Mouse (Mus musculus): ENCODE measurements around the gene Acvr2b. TPM values are rescaled to one million over a fixed set of nuclear protein-coding genes. Genes with fewer than 3 reads are reported as not detected.
A peak's percentile ranks its signal among the peaks of the same experiment; 100 is the strongest.

Acvr2b gene
- polyA plus RNA-seq, 1 experiment from 2014 or later = 7.0 TPM

DNA sequence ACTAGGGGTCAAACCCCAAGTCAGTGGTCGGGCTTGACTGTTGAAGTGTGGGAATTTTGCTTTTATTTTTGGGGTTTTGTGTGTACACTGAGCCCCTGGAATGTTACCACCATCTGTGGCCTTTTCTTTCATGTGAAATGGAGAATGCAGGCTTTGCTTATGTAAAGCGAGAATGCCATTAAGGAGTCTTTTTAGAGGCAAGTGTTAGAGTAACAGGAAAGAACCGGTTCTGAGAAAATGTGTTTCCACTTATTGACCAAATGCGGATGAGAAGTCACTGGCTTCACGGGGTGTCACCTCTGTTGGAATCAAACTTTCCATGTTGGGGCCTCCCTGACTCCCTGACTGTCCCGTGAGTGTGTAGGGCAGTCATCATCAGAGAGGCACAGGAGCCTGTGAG lies 26.4 kb upstream of the Acvr2b start:
- Histone ChIP-seq H3K9me3 (replicated peaks) (no peaks in the 10 kb centered on the region), H3K4me3 (no peak overlapping the region), H3K27ac (no peak overlapping the region), H3K27me3 (replicated peaks) (no peaks in the 10 kb centered on the region), H3K9ac (no peak overlapping the region), H3K4me2 (no peak overlapping the region), H3K36me3 (0 out of 2 replicates have a peak, but pooled peaks cover 3% of the 10 kb centered on the region), H3K4me1 (no peaks in the 10 kb centered on the region)
- WGBS (ENCODE audit: insufficient replicate concordance) = 69% methylated on average over 6 of the region's 6 CpGs
- no peak for ATAC-seq

- Histone ChIP-seq H3K27ac (no peak overlapping the region), H3K4me1 (no peaks in the 10 kb centered on the region), H3K9me3 (replicated peaks) (no peaks in the 10 kb centered on the region), H3K27me3 (replicated peaks) (no peaks in the 10 kb centered on the region), H3K4me3 (no peak overlapping the region), H3K4me2 (no peak overlapping the region), H3K9ac (no peak overlapping the region), H3K36me3 (0 out of 2 replicates have a peak, but pooled peaks cover 9% of the 10 kb centered on the region)
- 71% methylated on average over 4 of the region's 4 CpGs for WGBS (ENCODE audit: insufficient replicate concordance)
- no peak for ATAC-seq
Measured at GRCm38 (mm10) chr9:119378231-119378630, 23.7 kb upstream of the Acvr2b start.

DNA sequence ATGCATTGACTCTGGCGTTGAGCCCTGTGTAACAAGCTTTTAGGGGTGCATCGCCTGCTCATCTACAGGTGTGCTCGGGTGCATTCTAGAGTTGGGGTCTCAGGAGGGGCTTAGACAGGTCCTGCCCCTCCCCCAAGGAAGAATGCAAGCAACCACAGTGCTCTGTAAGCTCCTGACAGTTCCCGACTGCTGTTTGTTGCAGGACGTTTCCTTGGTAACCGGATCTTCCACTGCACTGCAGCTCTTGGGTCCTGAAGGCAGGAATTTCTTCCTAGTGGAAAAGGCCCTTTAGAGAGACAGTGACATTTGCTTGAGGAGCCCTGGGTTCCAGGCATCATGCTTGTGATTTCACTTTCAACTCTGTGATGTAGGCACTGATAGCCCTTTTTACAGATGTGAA lies 19.3 kb upstream of the Acvr2b start:
- Histone ChIP-seq H3K27ac (no peak overlapping the region), H3K4me2 (no peak overlapping the region), H3K9me3 (replicated peaks) (no peaks in the 10 kb centered on the region), H3K4me1 (no peaks in the 10 kb centered on the region), H3K27me3 (replicated peaks) (no peaks in the 10 kb centered on the region), H3K36me3 (peaks cover 18% of the 10 kb centered on the region), H3K4me3 (no peak overlapping the region), H3K9ac (no peak overlapping the region)
- no peak for ATAC-seq
- WGBS (ENCODE audit: insufficient replicate concordance) = 63% methylated on average over 6 of the region's 6 CpGs

GRCm38 (mm10) chr9:119388956-119389355 lies 13.0 kb upstream of the Acvr2b start:
- no peaks in the 10 kb centered on the region for H3K9me3 ChIP-seq (replicated peaks)
- H3K27ac ChIP-seq = no peak overlapping the region
- no peak overlapping the region for H3K4me3 ChIP-seq
- no peaks in the 10 kb centered on the region for H3K4me1 ChIP-seq
- no peak overlapping the region for H3K9ac ChIP-seq
- WGBS (ENCODE audit: insufficient replicate concordance) = 45% methylated on average over 5 of the region's 5 CpGs
- peaks cover 9% of the 10 kb centered on the region for H3K36me3 ChIP-seq
- no peak overlapping the region for H3K4me2 ChIP-seq
- H3K27me3 ChIP-seq (replicated peaks) = no peaks in the 10 kb centered on the region
- ATAC-seq = no peak

- Histone ChIP-seq H3K27ac (no peak overlapping the region), H3K4me1 (no peaks in the 10 kb centered on the region), H3K36me3 (peaks cover under 1% of the 10 kb centered on the region), H3K4me3 (no peak overlapping the region), H3K27me3 (replicated peaks) (no peaks in the 10 kb centered on the region), H3K4me2 (no peak overlapping the region), H3K9me3 (replicated peaks) (no peaks in the 10 kb centered on the region), H3K9ac (no peak overlapping the region)
- ATAC-seq = no peak
- WGBS (ENCODE audit: insufficient replicate concordance) = 75% methylated on average over 2 of the region's 2 CpGs
Measured at GRCm38 (mm10) chr9:119390214-119390613, 11.7 kb upstream of the Acvr2b start.

DNA sequence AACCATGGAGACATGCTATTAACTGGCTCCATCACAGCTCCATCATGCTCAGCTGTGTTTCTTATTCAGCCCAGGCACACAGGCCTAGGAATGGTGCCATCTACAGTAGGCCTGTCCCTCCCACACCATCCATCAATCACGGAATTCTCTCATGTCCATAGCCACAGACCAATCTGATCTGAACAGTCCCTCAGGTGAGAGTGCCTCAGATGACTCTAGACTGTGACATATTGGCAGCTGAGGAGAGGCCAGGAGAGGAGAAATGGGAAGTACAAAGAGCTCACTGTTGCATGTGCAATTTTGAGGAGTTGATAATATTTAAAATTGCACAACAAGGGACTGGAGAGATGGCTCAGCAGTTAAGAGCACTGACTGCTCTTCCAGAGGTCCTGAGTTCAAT lies 7.1 kb upstream of the Acvr2b start:
- Histone ChIP-seq H3K9me3 (replicated peaks) (no peaks in the 10 kb centered on the region), H3K4me3 (no peak overlapping the region), H3K27ac (no peak overlapping the region), H3K4me2 (no peak overlapping the region), H3K36me3 (no peaks in the 10 kb centered on the region), H3K9ac (no peak overlapping the region), H3K4me1 (no peaks in the 10 kb centered on the region), H3K27me3 (replicated peaks) (no peaks in the 10 kb centered on the region; the same call in 1 of the 2 replicates)
- 55% methylated on average over 1 of the region's 1 CpGs for WGBS (ENCODE audit: insufficient replicate concordance)
- ATAC-seq = no peak

GRCm38 (mm10) chr9:119401351-119401750 lies 567 bp upstream of the Acvr2b start:
- H3K27me3 ChIP-seq (replicated peaks) = peaks cover 42% of the 10 kb centered on the region
- peak overlapping the region; percentile 40; the same call in 1 of the 2 replicates for H3K9ac ChIP-seq
- no peaks in the 10 kb centered on the region for H3K36me3 ChIP-seq
- H3K4me1 ChIP-seq = peaks cover 29% of the 10 kb centered on the region; the same call in 1 of the 2 replicates
- ATAC-seq = no peak; the same call in none of the 2 replicates
- 2% methylated on average over 7 of the region's 7 CpGs for WGBS (ENCODE audit: insufficient replicate concordance)
- peak overlapping the region; percentile 86 for H3K4me2 ChIP-seq
- peak overlapping the region; percentile 70 for H3K4me3 ChIP-seq
- no peak overlapping the region for H3K27ac ChIP-seq
- no peaks in the 10 kb centered on the region for H3K9me3 ChIP-seq (replicated peaks)

DNA sequence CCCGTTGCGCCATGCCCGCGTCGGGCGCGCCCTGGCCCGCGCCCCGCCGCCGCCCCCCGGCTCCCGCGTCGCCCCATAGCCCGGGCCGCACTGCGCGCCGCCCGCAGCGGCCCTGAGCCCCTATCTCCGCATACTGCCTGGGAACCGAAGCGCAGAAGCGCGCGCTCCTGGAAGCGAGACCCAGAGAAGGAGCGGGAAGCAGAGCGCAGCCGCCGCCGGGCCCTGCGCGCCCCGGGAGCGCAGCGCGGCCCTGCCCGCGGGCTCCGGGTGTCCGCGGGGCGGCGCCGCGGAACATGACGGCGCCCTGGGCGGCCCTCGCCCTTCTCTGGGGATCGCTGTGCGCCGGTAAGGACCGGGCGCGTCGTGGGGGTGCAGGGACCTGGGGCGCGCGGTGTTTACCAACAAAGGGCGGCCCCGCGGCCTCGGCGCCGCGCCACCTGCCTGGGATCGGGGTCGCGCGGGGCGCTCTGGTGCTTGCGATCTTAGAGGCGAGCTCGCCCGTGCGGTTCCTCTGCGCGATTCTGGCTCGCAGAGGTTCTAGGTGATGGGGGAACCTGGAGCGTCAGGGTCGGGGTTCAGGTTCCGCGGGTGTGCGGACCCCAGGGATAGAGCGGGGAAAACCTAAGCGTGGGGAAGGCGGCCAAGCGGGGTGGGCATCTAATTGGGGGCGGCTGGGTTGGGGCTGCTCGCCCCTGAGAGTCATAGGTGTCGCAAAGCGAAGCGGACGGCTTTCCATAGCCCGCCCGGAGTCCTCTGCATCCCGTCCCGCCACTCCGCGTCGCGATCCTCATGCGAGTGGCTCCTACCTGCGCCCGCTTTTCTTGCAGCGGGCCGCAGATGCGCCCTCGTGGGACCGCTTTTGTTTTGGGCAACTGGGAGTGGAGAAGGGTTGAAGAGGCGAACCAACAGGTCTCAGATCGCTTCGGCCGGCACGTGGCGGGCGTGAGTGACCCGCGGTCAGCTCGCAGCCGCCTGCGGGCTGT lies 626 bp downstream of the Acvr2b start:
- peak; percentile 44 for ATAC-seq
- Histone ChIP-seq H3K9me3 (replicated peaks) (no peaks in the 10 kb centered on the region), H3K4me2 (peak overlapping the region; percentile 86), H3K27ac (peak overlapping the region; percentile 82), H3K4me1 (peaks cover 29% of the 10 kb centered on the region; the same call in 1 of the 2 replicates), H3K36me3 (no peaks in the 10 kb centered on the region), H3K9ac (peak overlapping the region; percentile 72), H3K27me3 (replicated peaks) (peaks cover 42% of the 10 kb centered on the region), H3K4me3 (peak overlapping the region; percentile 70)
- under 1% methylated on average over 116 of the region's 127 CpGs for WGBS (ENCODE audit: insufficient replicate concordance)

- Histone ChIP-seq H3K9me3 (replicated peaks) (no peaks in the 10 kb centered on the region), H3K9ac (peak overlapping the region; percentile 72), H3K4me2 (peak overlapping the region; percentile 86), H3K36me3 (no peaks in the 10 kb centered on the region), H3K27ac (no peak overlapping the region; the same call in 1 of the 2 replicates), H3K27me3 (replicated peaks) (peaks cover 42% of the 10 kb centered on the region), H3K4me3 (peak overlapping the region; percentile 70), H3K4me1 (peaks cover 34% of the 10 kb centered on the region; the same call in 1 of the 2 replicates)
- WGBS (ENCODE audit: insufficient replicate concordance) = under 1% methylated on average over 26 of the region's 26 CpGs
- no peak for ATAC-seq
Measured at GRCm38 (mm10) chr9:119403236-119403641, 1.3 kb downstream of the Acvr2b start.

- H3K36me3 ChIP-seq = no peaks in the 10 kb centered on the region
- WGBS (ENCODE audit: insufficient replicate concordance) = 50% methylated on average over 5 of the region's 5 CpGs
- peak overlapping the region; percentile 86 for H3K4me2 ChIP-seq
- H3K9ac ChIP-seq = no peak overlapping the region
- ATAC-seq = no peak
- peaks cover 37% of the 10 kb centered on the region for H3K4me1 ChIP-seq
- no peak overlapping the region for H3K27ac ChIP-seq
- H3K9me3 ChIP-seq (replicated peaks) = no peaks in the 10 kb centered on the region
- H3K27me3 ChIP-seq (replicated peaks) = peaks cover 42% of the 10 kb centered on the region
- no peak overlapping the region for H3K4me3 ChIP-seq
Measured at GRCm38 (mm10) chr9:119404090-119404489, 2.2 kb downstream of the Acvr2b start.

GRCm38 (mm10) chr9:119407884-119408283 lies 6.0 kb downstream of the Acvr2b start:
- Histone ChIP-seq H3K9me3 (replicated peaks) (peaks cover 5% of the 10 kb centered on the region; the same call in 1 of the 2 replicates), H3K4me3 (no peak overlapping the region), H3K36me3 (peaks cover 5% of the 10 kb centered on the region), H3K4me1 (peaks cover 26% of the 10 kb centered on the region), H3K4me2 (no peak overlapping the region), H3K27me3 (replicated peaks) (peaks cover 27% of the 10 kb centered on the region), H3K9ac (no peak overlapping the region), H3K27ac (no peak overlapping the region)
- ATAC-seq = no peak
- WGBS (ENCODE audit: insufficient replicate concordance) = 76% methylated on average over 15 of the region's 15 CpGs

All from liver, embryonic 12.5 days (tissue).